Mouse (Mus musculus): ENCODE measurements at regions not wholly inside any gene's neighbourhood (a gene's known extent, or its start where the extent isn't known, plus 50 kb on each side); places are given as distances from the start of the nearest gene placed in this dataset.

- Histone ChIP-seq H3K4me1 (ENCODE audit: control insufficient read depth, insufficient read depth, low read length) (no peaks in the 10 kb centered on the region), H3K27ac (ENCODE audit: low read depth, low read length) (no peak overlapping the region), H3K9me3 (ENCODE audit: control insufficient read depth, low read length) (no peaks in the 10 kb centered on the region), H3K9ac (ENCODE audit: low read length) (no peak overlapping the region), H3K4me3 (ENCODE audit: low read depth, low read length) (no peak overlapping the region), H3K36me3 (ENCODE audit: control insufficient read depth, insufficient read depth, low read length) (no peaks in the 10 kb centered on the region), H3K4me2 (no peak overlapping the region), H3K27me3 (ENCODE audit: control insufficient read depth, insufficient read depth, low read length) (no peaks in the 10 kb centered on the region)
- ATAC-seq (ENCODE audit: low FRiP score) (no peak), DNase-seq (ENCODE audit: low spot score, missing footprints) (no peak)
- 84% methylated on average over 5 of the region's 5 CpGs for WGBS
Observed at GRCm38 (mm10) chr8:115555452-115555851, 152.1 kb downstream of the Maf start.

- DNase-seq (ENCODE audit: low spot score, missing footprints) = no peak
- Histone ChIP-seq H3K27me3 (ENCODE audit: control insufficient read depth, insufficient read depth, low read length) (no peaks in the 10 kb centered on the region), H3K27ac (ENCODE audit: low read depth, low read length) (no peak overlapping the region), H3K4me3 (ENCODE audit: low read depth, low read length) (no peak overlapping the region), H3K4me2 (no peak overlapping the region), H3K4me1 (ENCODE audit: control insufficient read depth, insufficient read depth, low read length) (no peaks in the 10 kb centered on the region), H3K9me3 (ENCODE audit: control insufficient read depth, low read length) (no peaks in the 10 kb centered on the region), H3K9ac (ENCODE audit: low read length) (no peak overlapping the region), H3K36me3 (ENCODE audit: control insufficient read depth, insufficient read depth, low read length) (no peaks in the 10 kb centered on the region)
- no peak for ATAC-seq (ENCODE audit: low FRiP score)
- WGBS = 88% methylated on average over 5 of the region's 5 CpGs
Observed at GRCm38 (mm10) chr8:115554185-115554584, 153.4 kb downstream of the Maf start.

- WGBS = 77% methylated on average over 5 of the region's 5 CpGs
- Histone ChIP-seq H3K27me3 (ENCODE audit: control insufficient read depth, insufficient read depth, low read length) (no peaks in the 10 kb centered on the region), H3K36me3 (ENCODE audit: control insufficient read depth, insufficient read depth, low read length) (no peaks in the 10 kb centered on the region), H3K9ac (ENCODE audit: low read length) (no peak overlapping the region), H3K4me3 (ENCODE audit: low read depth, low read length) (no peak overlapping the region), H3K4me1 (ENCODE audit: control insufficient read depth, insufficient read depth, low read length) (no peaks in the 10 kb centered on the region), H3K27ac (ENCODE audit: low read depth, low read length) (no peak overlapping the region), H3K9me3 (ENCODE audit: control insufficient read depth, low read length) (no peaks in the 10 kb centered on the region), H3K4me2 (no peak overlapping the region)
- no peak for ATAC-seq (ENCODE audit: low FRiP score)
- no peak for DNase-seq (ENCODE audit: low spot score, missing footprints)
Observed at GRCm38 (mm10) chr8:115551262-115551661, 156.3 kb downstream of the Maf start.

- Histone ChIP-seq H3K9me3 (ENCODE audit: control insufficient read depth, low read length) (no peaks in the 10 kb centered on the region), H3K4me2 (no peak overlapping the region), H3K27ac (ENCODE audit: low read depth, low read length) (no peak overlapping the region), H3K4me3 (ENCODE audit: low read depth, low read length) (no peak overlapping the region), H3K9ac (ENCODE audit: low read length) (no peak overlapping the region), H3K4me1 (ENCODE audit: control insufficient read depth, insufficient read depth, low read length) (no peaks in the 10 kb centered on the region), H3K27me3 (ENCODE audit: control insufficient read depth, insufficient read depth, low read length) (no peaks in the 10 kb centered on the region), H3K36me3 (ENCODE audit: control insufficient read depth, insufficient read depth, low read length) (no peaks in the 10 kb centered on the region)
- DNase-seq (ENCODE audit: low spot score, missing footprints) = no peak
- ATAC-seq (ENCODE audit: low FRiP score) = peak; percentile 19; the same call in 1 of the 2 replicates
- WGBS = 31% methylated on average over 1 of the region's 1 CpGs
Observed at GRCm38 (mm10) chr8:115549112-115549511, 158.5 kb downstream of the Maf start.

DNA sequence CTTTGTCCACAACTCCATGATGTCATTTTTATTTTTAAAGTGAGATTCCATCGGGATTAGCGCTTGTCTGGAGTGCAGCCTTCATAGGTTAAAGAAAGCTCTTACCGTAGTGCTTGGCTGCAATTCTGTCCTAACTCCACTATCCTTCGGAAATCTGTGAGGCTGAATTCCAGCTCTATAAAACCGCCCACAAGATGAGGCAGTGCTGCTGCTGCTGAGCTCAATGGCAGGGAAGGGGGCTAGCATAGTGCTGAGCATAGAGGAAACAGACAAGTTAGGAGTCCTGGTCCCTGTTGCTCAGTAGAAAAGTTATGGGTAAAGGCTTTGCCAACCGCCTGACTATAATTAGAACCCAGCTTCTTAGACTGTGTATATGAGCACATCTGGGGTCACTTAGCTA is 163.5 kb downstream of the Maf start:
- Histone ChIP-seq H3K36me3 (ENCODE audit: control insufficient read depth, insufficient read depth, low read length) (no peaks in the 10 kb centered on the region), H3K4me2 (no peak overlapping the region), H3K4me3 (ENCODE audit: low read depth, low read length) (no peak overlapping the region), H3K4me1 (ENCODE audit: control insufficient read depth, insufficient read depth, low read length) (no peaks in the 10 kb centered on the region), H3K27me3 (ENCODE audit: control insufficient read depth, insufficient read depth, low read length) (no peaks in the 10 kb centered on the region), H3K27ac (ENCODE audit: low read depth, low read length) (no peak overlapping the region), H3K9me3 (ENCODE audit: control insufficient read depth, low read length) (no peaks in the 10 kb centered on the region), H3K9ac (ENCODE audit: low read length) (no peak overlapping the region)
- ATAC-seq (ENCODE audit: low FRiP score) (no peak), DNase-seq (ENCODE audit: low spot score, missing footprints) (no peak)
- WGBS = 81% methylated on average over 6 of the region's 6 CpGs

GRCm38 (mm10) chr8:115542935-115543334 is 164.7 kb downstream of the Maf start:
- H3K9ac ChIP-seq (ENCODE audit: low read length) = no peak overlapping the region
- no peak overlapping the region for H3K4me2 ChIP-seq
- no peaks in the 10 kb centered on the region; the same call in 1 of the 2 replicates for H3K4me1 ChIP-seq (ENCODE audit: control insufficient read depth, insufficient read depth, low read length)
- no peak overlapping the region for H3K4me3 ChIP-seq (ENCODE audit: low read depth, low read length)
- H3K9me3 ChIP-seq (ENCODE audit: control insufficient read depth, low read length) = no peaks in the 10 kb centered on the region
- no peaks in the 10 kb centered on the region for H3K36me3 ChIP-seq (ENCODE audit: control insufficient read depth, insufficient read depth, low read length)
- DNase-seq (ENCODE audit: low spot score, missing footprints) (no peak), ATAC-seq (ENCODE audit: low FRiP score) (no peak)
- 85% methylated on average over 3 of the region's 3 CpGs for WGBS
- H3K27me3 ChIP-seq (ENCODE audit: control insufficient read depth, insufficient read depth, low read length) = no peaks in the 10 kb centered on the region
- H3K27ac ChIP-seq (ENCODE audit: low read depth, low read length) = no peak overlapping the region

GRCm38 (mm10) chr8:115539600-115539999 is 168.0 kb downstream of the Maf start:
- WGBS = 90% methylated on average over 9 of the region's 9 CpGs
- Histone ChIP-seq H3K27ac (ENCODE audit: low read depth, low read length) (no peak overlapping the region), H3K9ac (ENCODE audit: low read length) (no peak overlapping the region), H3K9me3 (ENCODE audit: control insufficient read depth, low read length) (no peaks in the 10 kb centered on the region), H3K4me3 (ENCODE audit: low read depth, low read length) (no peak overlapping the region), H3K4me1 (ENCODE audit: control insufficient read depth, insufficient read depth, low read length) (no peaks in the 10 kb centered on the region; the same call in 1 of the 2 replicates), H3K36me3 (ENCODE audit: control insufficient read depth, insufficient read depth, low read length) (no peaks in the 10 kb centered on the region), H3K27me3 (ENCODE audit: control insufficient read depth, insufficient read depth, low read length) (no peaks in the 10 kb centered on the region), H3K4me2 (no peak overlapping the region)
- no peak for DNase-seq (ENCODE audit: low spot score, missing footprints)
- no peak for ATAC-seq (ENCODE audit: low FRiP score)

DNA sequence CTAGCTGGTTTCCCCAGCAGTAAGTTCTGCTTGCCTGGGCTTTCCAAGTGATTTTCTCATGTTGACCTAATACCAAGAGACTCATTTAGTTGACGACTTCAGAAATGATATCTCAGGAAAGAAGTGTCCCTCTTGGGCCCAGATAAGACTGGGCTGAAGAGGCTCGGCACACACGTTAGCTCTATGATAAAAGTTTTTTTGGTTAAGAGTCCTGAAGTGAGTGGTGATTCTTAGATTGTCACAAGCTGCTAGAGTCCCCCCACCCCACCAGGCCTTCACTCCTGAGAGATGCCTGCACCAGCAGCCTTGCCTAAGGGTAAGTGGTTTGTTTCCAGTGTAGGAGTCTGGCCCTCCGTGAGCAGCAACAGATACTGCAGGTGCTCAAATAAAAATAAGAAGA is 169.4 kb downstream of the Maf start:
- H3K9ac ChIP-seq (ENCODE audit: low read length) = no peak overlapping the region
- no peak for DNase-seq (ENCODE audit: low spot score, missing footprints)
- 93% methylated on average over 4 of the region's 4 CpGs for WGBS

DNA sequence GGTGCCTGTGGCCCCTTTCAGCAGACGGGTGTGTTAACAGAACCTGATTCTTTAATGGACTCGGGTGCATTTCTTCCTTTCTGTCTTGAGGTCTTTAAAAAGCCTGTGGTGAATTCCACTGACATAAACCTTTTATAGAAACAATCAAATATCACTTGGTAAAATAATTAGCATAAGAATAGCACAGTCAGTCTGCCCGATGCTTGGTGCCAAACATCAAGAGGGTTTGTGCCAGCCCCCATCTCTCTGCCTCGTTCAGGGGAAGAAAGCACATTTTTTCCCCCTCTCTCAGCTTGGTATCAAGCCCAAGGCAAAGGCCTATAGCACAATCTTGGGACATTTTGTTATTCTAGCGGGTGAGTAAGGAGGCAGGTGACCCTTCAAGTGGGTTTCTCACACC is 169.8 kb downstream of the Maf start:
- Histone ChIP-seq H3K27me3 (ENCODE audit: control insufficient read depth, insufficient read depth, low read length) (no peaks in the 10 kb centered on the region), H3K9ac (ENCODE audit: low read length) (no peak overlapping the region), H3K4me3 (ENCODE audit: low read depth, low read length) (no peak overlapping the region), H3K4me1 (ENCODE audit: control insufficient read depth, insufficient read depth, low read length) (no peaks in the 10 kb centered on the region; the same call in 1 of the 2 replicates), H3K36me3 (ENCODE audit: control insufficient read depth, insufficient read depth, low read length) (no peaks in the 10 kb centered on the region), H3K27ac (ENCODE audit: low read depth, low read length) (no peak overlapping the region), H3K9me3 (ENCODE audit: control insufficient read depth, low read length) (no peaks in the 10 kb centered on the region), H3K4me2 (no peak overlapping the region)
- DNase-seq (ENCODE audit: low spot score, missing footprints) (no peak), ATAC-seq (ENCODE audit: low FRiP score) (no peak)
- 40% methylated on average over 5 of the region's 5 CpGs for WGBS

More for the DNA sequence above, 169.4 kb downstream of the Maf start:
- Histone ChIP-seq H3K36me3 (ENCODE audit: control insufficient read depth, insufficient read depth, low read length) (no peaks in the 10 kb centered on the region), H3K4me1 (ENCODE audit: control insufficient read depth, insufficient read depth, low read length) (no peaks in the 10 kb centered on the region; the same call in 1 of the 2 replicates), H3K9me3 (ENCODE audit: control insufficient read depth, low read length) (no peaks in the 10 kb centered on the region), H3K4me2 (no peak overlapping the region), H3K27me3 (ENCODE audit: control insufficient read depth, insufficient read depth, low read length) (no peaks in the 10 kb centered on the region), H3K4me3 (ENCODE audit: low read depth, low read length) (no peak overlapping the region), H3K27ac (ENCODE audit: low read depth, low read length) (no peak overlapping the region)
- no peak for ATAC-seq (ENCODE audit: low FRiP score)
